Mouse (Mus musculus) layer of hippocampus, adult 9-11 months (tissue): Measurements from ENCODE around the gene Pid1.

Experiments
- DNase-seq: peaks from one replicate; pipeline ENCODE4 v3.0.0; 2022

The Pid1 gene

GRCm38 (mm10) chr1:84154725-84155584, 209.0 kb downstream of the Pid1 start:
- no peak for DNase-seq

GRCm38 (mm10) chr1:84153943-84154342, 210.0 kb downstream of the Pid1 start:
- DNase-seq: peak; percentile 27

- DNase-seq: no peak
These were observed 222.4 kb downstream of the Pid1 start for GRCm38 (mm10) chr1:84141561-84141960.

- DNase-seq: no peak
These were observed 231.5 kb downstream of the Pid1 start for GRCm38 (mm10) chr1:84132451-84132850.

- no peak for DNase-seq
These were observed 232.2 kb downstream of the Pid1 start for GRCm38 (mm10) chr1:84131799-84132198.

GRCm38 (mm10) chr1:84128510-84128909, 235.5 kb downstream of the Pid1 start:
- DNase-seq: peak; percentile 23

- no peak for DNase-seq
These were observed 244.7 kb downstream of the Pid1 start for GRCm38 (mm10) chr1:84119306-84119705.

- DNase-seq: no peak
These were observed 257.2 kb downstream of the Pid1 start for GRCm38 (mm10) chr1:84106756-84107155.

GRCm38 (mm10) chr1:84102052-84102451, 261.9 kb downstream of the Pid1 start:
- no peak for DNase-seq

- DNase-seq: no peak
These were observed 266.6 kb downstream of the Pid1 start for GRCm38 (mm10) chr1:84097398-84097797.

- no peak for DNase-seq
These were observed 270.7 kb downstream of the Pid1 start for GRCm38 (mm10) chr1:84093291-84093690.

GRCm38 (mm10) chr1:84089664-84090063, 274.3 kb downstream of the Pid1 start:
- DNase-seq: no peak

- no peak for DNase-seq
These were observed 276.0 kb downstream of the Pid1 start for GRCm38 (mm10) chr1:84087957-84088356.

- DNase-seq: no peak
These were observed 276.7 kb downstream of the Pid1 start for GRCm38 (mm10) chr1:84087325-84087724.

- no peak for DNase-seq
These were observed 277.5 kb downstream of the Pid1 start for GRCm38 (mm10) chr1:84086486-84086885.

GRCm38 (mm10) chr1:84085361-84085760, 278.6 kb downstream of the Pid1 start:
- no peak for DNase-seq

GRCm38 (mm10) chr1:84079566-84079965, 284.4 kb downstream of the Pid1 start:
- no peak for DNase-seq

- DNase-seq: no peak
These were observed 287.0 kb downstream of the Pid1 start for GRCm38 (mm10) chr1:84077023-84077422.

GRCm38 (mm10) chr1:84056884-84057630, 306.9 kb downstream of the Pid1 start:
- no peak for DNase-seq

- DNase-seq: no peak
These were observed 307.7 kb downstream of the Pid1 start for GRCm38 (mm10) chr1:84056306-84056705.

GRCm38 (mm10) chr1:84025746-84026145, 338.2 kb downstream of the Pid1 start:
- no peak for DNase-seq

- DNase-seq: no peak
These were observed 351.1 kb downstream of the Pid1 start for GRCm38 (mm10) chr1:84012871-84013375.

GRCm38 (mm10) chr1:84002630-84003029, 361.4 kb downstream of the Pid1 start:
- no peak for DNase-seq
